Mouse (Mus musculus) forebrain, embryonic 11.5 days (tissue): ENCODE data around the gene Natd1. TPM values are rescaled to one million over a fixed set of nuclear protein-coding genes. Genes with fewer than 3 reads are reported as not detected.
"Not testable (repeated sequence)": the region's sequence is repeated elsewhere in the genome, so short reads cannot be mapped to it uniquely, and the experiment has no call there.

Experiments used
- ATAC-seq: fragments of 200-750 bp; cut with Nextera tagmentation; replicated peaks from 2 replicates; pipeline ENCODE4 v1.8.0; 2017; ENCODE audit warnings: moderate TSS enrichment; ENCODE audit not compliant: low FRiP score
- DNase-seq: peaks from one replicate; pipeline ENCODE4 v3.0.0-alpha.2; 2017; ENCODE audit warnings: low spot score
- H3K27ac ChIP-seq: fragments of 300-500 bp; sonication (generic); 2 replicates; pipeline ENCODE4 v1.5.1; 2014; ENCODE audit warnings: low read depth, low read length
- H3K27me3 ChIP-seq: fragments of 300-500 bp; sonication (generic); 2 replicates; pipeline ENCODE4 v1.6.1; 2014; ENCODE audit warnings: mild to moderate bottlenecking, low read length, mixed read lengths; ENCODE audit not compliant: control insufficient read depth, insufficient read depth
- H3K36me3 ChIP-seq: fragments of 300-500 bp; sonication (generic); 2 replicates; pipeline ENCODE4 v1.6.1; 2014; ENCODE audit warnings: mild to moderate bottlenecking, low read length, moderate library complexity, mixed read lengths; ENCODE audit not compliant: control insufficient read depth, insufficient read depth
- H3K4me1 ChIP-seq: fragments of 300-500 bp; sonication (generic); replicated peaks from 2 replicates; pipeline ENCODE4 v1.6.1; 2014; ENCODE audit warnings: low read length, mixed read lengths; ENCODE audit not compliant: control insufficient read depth, insufficient read depth
- H3K4me2 ChIP-seq: fragments of 300-500 bp; sonication (generic); 2 replicates; pipeline ENCODE4 v1.6.1; 2014; ENCODE audit warnings: low read depth, mild to moderate bottlenecking, low read length, moderate library complexity, mixed read lengths; ENCODE audit not compliant: severe bottlenecking
- H3K4me3 ChIP-seq: fragments of 300-500 bp; sonication (generic); 2 replicates; pipeline ENCODE4 v1.5.1; 2014; ENCODE audit warnings: low read depth, low read length
- H3K9ac ChIP-seq: fragments of 300-500 bp; sonication (generic); 2 replicates; pipeline ENCODE4 v1.6.1; 2014; ENCODE audit warnings: low read length
- H3K9me3 ChIP-seq: fragments of 300-500 bp; sonication (generic); 2 replicates; pipeline ENCODE4 v1.6.1; 2016; ENCODE audit warnings: low read length, mixed read lengths; ENCODE audit not compliant: control insufficient read depth
- WGBS: fragments of 180-500 bp; shearing (Covaris S2); extraction: QIAGEN DNeasy Blood & Tissue Kit; methylation state at CpG from one replicate; pipeline ENCODE4 v1.1.7; 2014; 5-methylcytosine and 5-hydroxymethylcytosine counted together
- polyA plus RNA-seq: library from polyadenylated mRNA; unstranded; fragments of >200 nt; fragmentation: Nextera tagmentation; extraction: Ambion mirVana; gene quantifications from 2 replicates; pipeline ENCODE4 v1.2.1, GENCODE M21; 2014

The Natd1 gene
- polyA plus RNA-seq, 1 experiment from 2014 or later = 25.7 TPM

GRCm38 (mm10) chr11:60869471-60869870, 45.1 kb downstream of the Natd1 start:
- not testable (repeated sequence) for H3K4me1 ChIP-seq, H3K36me3 ChIP-seq, DNase-seq, H3K9me3 ChIP-seq, H3K4me2 ChIP-seq, H3K27me3 ChIP-seq, H3K27ac ChIP-seq, H3K9ac ChIP-seq, ATAC-seq, H3K4me3 ChIP-seq
- 93% methylated on average over 6 of the region's 6 CpGs for WGBS

GRCm38 (mm10) chr11:60867904-60868303, 46.6 kb downstream of the Natd1 start:
- DNase-seq (no peak), ATAC-seq (no peak)
- H3K27ac ChIP-seq = no peak overlapping the region
- no peak overlapping the region for H3K4me3 ChIP-seq
- no peaks in the 10 kb centered on the region; the same call in 1 of the 2 replicates for H3K36me3 ChIP-seq
- WGBS = 78% methylated on average over 8 of the region's 8 CpGs
- H3K4me2 ChIP-seq = no peak overlapping the region
- H3K9me3 ChIP-seq = no peaks in the 10 kb centered on the region
- no peak overlapping the region for H3K9ac ChIP-seq
- no peaks in the 10 kb centered on the region for H3K4me1 ChIP-seq
- H3K27me3 ChIP-seq = no peaks in the 10 kb centered on the region

GRCm38 (mm10) chr11:60867456-60867855, 47.1 kb downstream of the Natd1 start:
- DNase-seq (no peak), ATAC-seq (no peak)
- 78% methylated on average over 3 of the region's 3 CpGs for WGBS
- H3K4me3 ChIP-seq = no peak overlapping the region
- no peaks in the 10 kb centered on the region for H3K9me3 ChIP-seq
- H3K27ac ChIP-seq = no peak overlapping the region
- no peak overlapping the region for H3K4me2 ChIP-seq
- H3K9ac ChIP-seq = no peak overlapping the region
- no peaks in the 10 kb centered on the region for H3K27me3 ChIP-seq
- no peaks in the 10 kb centered on the region; the same call in 1 of the 2 replicates for H3K36me3 ChIP-seq
- no peaks in the 10 kb centered on the region for H3K4me1 ChIP-seq

- Histone ChIP-seq H3K9me3 (no peaks in the 10 kb centered on the region), H3K36me3 (no peaks in the 10 kb centered on the region; the same call in 1 of the 2 replicates), H3K27ac (no peak overlapping the region), H3K9ac (no peak overlapping the region), H3K4me2 (no peak overlapping the region), H3K4me1 (no peaks in the 10 kb centered on the region), H3K4me3 (no peak overlapping the region), H3K27me3 (no peaks in the 10 kb centered on the region)
- ATAC-seq = no peak
- DNase-seq = no peak
- WGBS = 68% methylated on average over 2 of the region's 2 CpGs
These were observed 48.5 kb downstream of the Natd1 start for GRCm38 (mm10) chr11:60866021-60866420.

- no peak for ATAC-seq
- no peaks in the 10 kb centered on the region; the same call in 1 of the 2 replicates for H3K36me3 ChIP-seq
- H3K27me3 ChIP-seq = no peaks in the 10 kb centered on the region
- 88% methylated on average over 14 of the region's 14 CpGs for WGBS
- H3K9ac ChIP-seq = no peak overlapping the region
- no peak overlapping the region for H3K27ac ChIP-seq
- no peak for DNase-seq
- H3K4me2 ChIP-seq = no peak overlapping the region
- no peaks in the 10 kb centered on the region for H3K4me1 ChIP-seq
- no peaks in the 10 kb centered on the region for H3K9me3 ChIP-seq
- H3K4me3 ChIP-seq = no peak overlapping the region
These were observed 49.6 kb downstream of the Natd1 start for GRCm38 (mm10) chr11:60864916-60865315.

- Histone ChIP-seq H3K4me1 (no peaks in the 10 kb centered on the region), H3K9me3 (no peaks in the 10 kb centered on the region), H3K4me2 (no peak overlapping the region), H3K36me3 (no peaks in the 10 kb centered on the region; the same call in 1 of the 2 replicates), H3K27ac (no peak overlapping the region), H3K9ac (no peak overlapping the region), H3K27me3 (no peaks in the 10 kb centered on the region), H3K4me3 (no peak overlapping the region)
- ATAC-seq (no peak), DNase-seq (no peak)
- 96% methylated on average over 2 of the region's 2 CpGs for WGBS
These were observed 50.4 kb downstream of the Natd1 start for GRCm38 (mm10) chr11:60864166-60864565.

GRCm38 (mm10) chr11:60863196-60863595, 51.4 kb downstream of the Natd1 start:
- Histone ChIP-seq H3K36me3 (no peaks in the 10 kb centered on the region; the same call in 1 of the 2 replicates), H3K27me3 (no peaks in the 10 kb centered on the region), H3K4me2 (no peak overlapping the region), H3K4me1 (no peaks in the 10 kb centered on the region), H3K9ac (no peak overlapping the region), H3K9me3 (no peaks in the 10 kb centered on the region), H3K27ac (no peak overlapping the region), H3K4me3 (no peak overlapping the region)
- no peak for DNase-seq
- WGBS = 93% methylated on average over 4 of the region's 4 CpGs
- ATAC-seq = no peak

- no peaks in the 10 kb centered on the region; the same call in 1 of the 2 replicates for H3K36me3 ChIP-seq
- 90% methylated on average over 3 of the region's 3 CpGs for WGBS
- ATAC-seq = no peak
- no peak overlapping the region for H3K4me3 ChIP-seq
- no peaks in the 10 kb centered on the region for H3K9me3 ChIP-seq
- no peak for DNase-seq
- no peaks in the 10 kb centered on the region for H3K27me3 ChIP-seq
- no peak overlapping the region for H3K27ac ChIP-seq
- no peak overlapping the region for H3K4me2 ChIP-seq
- no peak overlapping the region for H3K9ac ChIP-seq
- no peaks in the 10 kb centered on the region for H3K4me1 ChIP-seq
These were observed 52.6 kb downstream of the Natd1 start for GRCm38 (mm10) chr11:60861993-60862392.

- no peaks in the 10 kb centered on the region for H3K4me1 ChIP-seq
- WGBS = 83% methylated on average over 3 of the region's 3 CpGs
- ATAC-seq = no peak
- no peaks in the 10 kb centered on the region; the same call in 1 of the 2 replicates for H3K36me3 ChIP-seq
- no peak overlapping the region for H3K9ac ChIP-seq
- H3K27ac ChIP-seq = no peak overlapping the region
- no peak for DNase-seq
- H3K4me2 ChIP-seq = no peak overlapping the region
- H3K27me3 ChIP-seq = no peaks in the 10 kb centered on the region
- no peaks in the 10 kb centered on the region for H3K9me3 ChIP-seq
- no peak overlapping the region for H3K4me3 ChIP-seq
These were observed 58.0 kb downstream of the Natd1 start for GRCm38 (mm10) chr11:60856587-60856986.
